Mouse (Mus musculus): ENCODE measurements at regions not wholly inside any gene's neighbourhood (a gene's known extent, or its start where the extent isn't known, plus 50 kb on each side); places are given as distances from the start of the nearest gene placed in this dataset.

DNA sequence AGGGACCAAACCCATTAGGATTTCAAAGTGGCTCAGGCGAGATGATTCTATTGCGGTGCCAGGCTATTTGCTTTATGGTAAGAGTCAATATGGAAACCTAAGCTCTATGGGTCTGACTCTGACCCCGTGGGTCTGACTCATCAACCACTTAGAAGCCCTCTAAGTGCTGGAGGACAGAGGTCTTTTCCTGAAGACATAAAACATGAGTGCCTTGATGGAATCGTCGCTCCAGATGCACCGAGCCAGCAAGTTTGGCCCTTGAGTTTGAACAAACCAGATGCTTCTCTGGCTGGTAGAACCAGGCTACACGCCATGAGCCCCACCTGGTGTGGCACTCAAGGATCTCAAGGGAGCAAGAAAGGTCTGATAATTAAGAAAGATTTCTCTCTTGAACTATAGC is 184.1 kb downstream of the Plpp3 start:
- TF ChIP-seq CTCF (IDR thresholded peaks at IDR 0.05; ENCODE audit: control insufficient read depth, insufficient read depth, insufficient replicate concordance, low read depth, low read length) (no peak), POLR2A (IDR thresholded peaks at IDR 0.05; ENCODE audit: control insufficient read depth, low read depth, low read length) (no peak)

Data from testis, adult 2 months (tissue).